Mouse (Mus musculus) lung, adult 2 months (tissue): ENCODE data around the gene Gm15091. TPM values are rescaled to one million over a fixed set of nuclear protein-coding genes. Genes with fewer than 3 reads are reported as not detected.
"Not testable (repeated sequence)": the region's sequence is repeated elsewhere in the genome, so short reads cannot be mapped to it uniquely, and the experiment has no call there.

ENCODE experiments used
- DNase-seq: peaks from one replicate; pipeline ENCODE4 v3.0.0; 2022
- H3K4me1 ChIP-seq: fragments of 200-500 bp; 2 replicates; pipeline ENCODE4 v1.6.1; 2011; ENCODE audit warnings: low read length; ENCODE audit not compliant: control insufficient read depth, insufficient read depth
- H3K4me3 ChIP-seq: fragments of 200-500 bp; replicated peaks from 2 replicates; pipeline ENCODE3; 2011; ENCODE audit warnings: low read depth, mild to moderate bottlenecking, control low read depth, low read length; ENCODE audit errors: extremely low read depth
- WGBS: fragments of 180-500 bp; shearing (Covaris S2); methylation state at CpG from one replicate; pipeline ENCODE4 v1.1.7; 2018; 5-methylcytosine and 5-hydroxymethylcytosine counted together
- polyA plus RNA-seq: library from polyadenylated mRNA; depleted of rRNA; stranded (reverse); fragments of >200 nt; gene quantifications from 2 replicates; pipeline ENCODE4 v1.2.3, GENCODE M21; 2012; rRNA removed

Gm15091 gene
- polyA plus RNA-seq: not detected in 2 replicates

GRCm38 (mm10) chrX:149941355-149941754 is at the start of gene Gm15091:
TSS of gene Gm15091 (plus strand) at chrX:149941655.
- not testable (repeated sequence) for DNase-seq, H3K4me1 ChIP-seq, H3K4me3 ChIP-seq
- 78% methylated on average over 5 of the region's 6 CpGs for WGBS

Other genes with a start within 250 kb of the Gm15091 start
- not detected in 2 replicates for gene Gm15097, start 157.2 kb upstream of the Gm15091 start, polyA plus RNA-seq